Mouse (Mus musculus): ENCODE data around the gene Kcnj1.

- no peak for TF ChIP-seq POLR2A (IDR thresholded peaks at IDR 0.05; ENCODE audit: control insufficient read depth, extremely low read depth, insufficient read depth, low read length, poor library complexity)
- TF ChIP-seq CTCF (IDR thresholded peaks at IDR 0.05; ENCODE audit: borderline replicate concordance, control insufficient read depth, extremely low read depth, insufficient read depth, low read length, poor library complexity): no peak
Measured at GRCm38 (mm10) chr9:32373656-32374055, 1.4 kb downstream of the Kcnj1 start.

Measured in thymus, adult 2 months (tissue).